Mouse (Mus musculus) regulatory T cell (primary cell): ENCODE data around the gene Rint1.

ENCODE experiments used
- in situ Hi-C: fragments of 300-600 bp; cut with MboI, MseI; formaldehyde crosslinking; loops from one replicate; pipeline ENCODE4 v1.15.1; 2025; ENCODE audit warnings: high pct_unique_total_duplicates

The Rint1 gene

GRCm38 (mm10) chr5:23787536-23788389, at the start of gene Rint1:
Gene Rint1, plus strand, starts transcription at chr5:23787711.
- in situ Hi-C loops: loop anchor here (25.0 kb wide), 1 partner anchor 2000 kb away; the partner anchor contains the start of genes Dnajc2 and Psmc2

- in situ Hi-C loops: no loop called here
Observed at GRCm38 (mm10) chr5:23743261-23743660, 44.2 kb upstream of the Rint1 start.

- in situ Hi-C loops: no loop called here
Observed at GRCm38 (mm10) chr5:23749882-23750281, 37.6 kb upstream of the Rint1 start.

- in situ Hi-C loops: no loop called here
Observed at GRCm38 (mm10) chr5:23755591-23755990, 31.9 kb upstream of the Rint1 start.

- in situ Hi-C loops: no loop called here
Observed at GRCm38 (mm10) chr5:23756368-23756767, 31.1 kb upstream of the Rint1 start.

GRCm38 (mm10) chr5:23758633-23759032, 28.9 kb upstream of the Rint1 start:
- in situ Hi-C loops: no loop called here

- in situ Hi-C loops: no loop called here
Observed at GRCm38 (mm10) chr5:23762531-23762930, 25.0 kb upstream of the Rint1 start.

- in situ Hi-C loops: no loop called here
Observed at GRCm38 (mm10) chr5:23764557-23764956, 23.0 kb upstream of the Rint1 start.

- in situ Hi-C loops: no loop called here
Observed at GRCm38 (mm10) chr5:23771105-23771504, 16.4 kb upstream of the Rint1 start.

GRCm38 (mm10) chr5:23774186-23774585, 13.3 kb upstream of the Rint1 start:
- in situ Hi-C loops: no loop called here

- in situ Hi-C loops: loop anchor here (5.0 to 25.0 kb wide), 2 partner anchors 68 to 1993 kb away; partner anchors contain the start of genes Dnajc2 and Psmc2
Observed at GRCm38 (mm10) chr5:23780516-23780915, 7.0 kb upstream of the Rint1 start.

GRCm38 (mm10) chr5:23781172-23781571, 6.3 kb upstream of the Rint1 start:
- in situ Hi-C loops: loop anchor here (5.0 to 25.0 kb wide), 2 partner anchors 69 to 1994 kb away; partner anchors contain the start of genes Dnajc2 and Psmc2

- in situ Hi-C loops: loop anchor here (5.0 to 25.0 kb wide), 2 partner anchors 70 to 1995 kb away; partner anchors contain the start of genes Dnajc2 and Psmc2
Observed at GRCm38 (mm10) chr5:23782051-23782810, 5.3 kb upstream of the Rint1 start.

- in situ Hi-C loops: loop anchor here (5.0 to 25.0 kb wide), 2 partner anchors 71 to 1996 kb away; partner anchors contain the start of genes Dnajc2 and Psmc2
Observed at GRCm38 (mm10) chr5:23782931-23783877, 4.3 kb upstream of the Rint1 start, which contains the start of gene Pus7. Gene Pus7, minus strand, starts transcription at chr5:23783711.

- in situ Hi-C loops: loop anchor here (25.0 kb wide), 1 partner anchor 2001 kb away; the partner anchor contains the start of genes Dnajc2 and Psmc2
Observed at GRCm38 (mm10) chr5:23788390-23788830, 899 bp downstream of the Rint1 start.

- in situ Hi-C loops: loop anchor here (25.0 kb wide), 1 partner anchor 2002 kb away; the partner anchor contains the start of genes Dnajc2 and Psmc2
Observed at GRCm38 (mm10) chr5:23789078-23789612, 1.6 kb downstream of the Rint1 start.

- in situ Hi-C loops: loop anchor here (10.0 to 25.0 kb wide), 2 partner anchors 602 to 2005 kb away; partner anchors contain the start of genes Abcb8, Atg9b, Dnajc2 and Psmc2
Observed at GRCm38 (mm10) chr5:23792726-23793125, 5.2 kb downstream of the Rint1 start.

GRCm38 (mm10) chr5:23814841-23815240, 27.3 kb downstream of the Rint1 start:
- in situ Hi-C loops: no loop called here

GRCm38 (mm10) chr5:23816681-23817080, 29.2 kb downstream of the Rint1 start:
- in situ Hi-C loops: no loop called here

GRCm38 (mm10) chr5:23822306-23822705, 34.8 kb downstream of the Rint1 start:
- in situ Hi-C loops: no loop called here
